Mouse (Mus musculus): ENCODE results near the gene Vps16. TPM values are rescaled to one million over a fixed set of nuclear protein-coding genes. Genes with fewer than 3 reads are reported as not detected.

Vps16 gene
- 15.7 TPM for polyA plus RNA-seq (2014; fragmentation: Illumina TruSeq; extraction: RNeasy Lipid Tissue Mini Kit (QIAGEN cat#74804); ENCODE audit: low read depth, low replicate concordance)

DNA sequence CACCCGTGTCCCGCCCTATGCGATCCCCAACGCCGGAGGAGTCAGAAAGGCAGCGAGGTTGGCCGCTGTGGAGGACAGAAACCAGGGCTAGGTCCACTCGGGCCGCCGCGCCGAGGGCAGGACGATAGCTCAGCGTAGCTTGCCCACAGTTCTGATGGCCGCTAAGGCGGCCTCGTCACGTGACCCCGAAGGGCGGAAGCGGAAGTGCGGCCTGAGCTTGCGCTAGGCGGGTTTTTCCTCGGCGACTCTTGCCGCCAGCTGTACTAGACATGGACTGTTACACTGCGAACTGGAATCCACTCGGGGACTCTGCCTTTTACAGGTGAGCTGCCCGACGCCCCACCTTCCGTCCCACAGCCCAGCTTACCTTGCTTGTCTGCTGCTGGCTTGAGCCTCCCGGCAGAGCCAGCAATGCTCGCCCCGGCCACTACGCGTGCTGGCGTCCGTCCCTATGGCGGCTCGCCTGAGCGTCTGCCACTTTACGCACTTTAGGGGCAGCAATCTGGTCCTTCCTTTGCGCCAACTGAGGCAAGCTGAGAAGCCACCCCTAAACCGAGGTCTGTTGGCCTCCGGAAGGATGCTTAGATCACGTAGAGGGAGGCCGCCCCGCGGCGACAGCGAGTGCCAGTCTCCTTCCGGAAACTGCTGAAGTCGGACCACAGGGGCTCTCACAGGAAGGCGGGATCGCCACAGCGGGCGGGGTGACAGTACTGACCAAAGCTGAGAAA lies at the start of gene Vps16, which contains the start of gene Pced1a:
TSS of gene Vps16 (plus strand) at position 214 of the 728 bp plus-strand sequence.
TSS of gene Pced1a (minus strand) at position 576 of the 728 bp plus-strand sequence.

DNA sequence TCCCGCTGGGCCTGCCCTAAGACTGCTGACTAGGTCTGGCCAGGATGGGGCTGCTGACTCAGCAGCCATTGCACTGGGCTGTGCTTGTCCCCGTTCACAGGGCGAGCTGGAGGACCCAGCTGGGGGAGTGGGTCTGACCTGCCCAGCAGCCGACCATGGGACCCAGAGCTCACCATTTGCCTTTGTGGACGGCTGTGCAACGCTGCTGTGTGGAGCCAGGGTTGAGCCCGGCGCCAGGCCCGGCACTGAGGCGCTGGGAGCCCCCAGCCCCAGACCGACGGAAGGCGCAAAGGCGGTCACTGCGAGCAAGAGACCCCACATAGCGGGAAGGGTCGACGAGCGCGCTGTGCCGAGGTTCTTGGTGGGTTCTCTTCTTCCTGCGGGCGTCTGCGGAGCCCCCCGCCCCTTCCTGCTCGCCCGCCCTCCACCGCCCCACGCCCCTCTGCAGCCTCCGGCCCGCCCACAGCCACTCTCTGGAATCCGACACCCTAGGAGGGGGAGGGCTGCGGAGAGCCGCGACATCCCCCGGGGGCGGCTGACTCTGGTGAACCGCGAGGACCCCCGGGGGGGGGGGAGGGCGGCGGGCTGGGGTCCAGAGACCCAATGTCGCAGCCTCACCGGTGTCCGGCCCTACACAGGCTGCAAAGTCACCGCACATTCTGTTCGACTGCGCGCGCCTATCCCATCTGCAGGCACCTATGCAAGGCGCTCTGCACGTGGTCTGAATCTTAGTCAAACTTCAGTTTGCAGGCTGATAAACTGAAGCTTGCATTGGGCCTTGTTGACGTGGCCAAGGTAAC lies 26.8 kb upstream of the Vps16 start, which contains the start of gene Cpxm1:
TSS of gene Cpxm1 (minus strand) at position 389 of the 800 bp plus-strand sequence.

GRCm38 (mm10) chr2:130404939-130405338 lies 19.2 kb upstream of the Vps16 start, which contains the start of the genes Gm28372 and 1700020A23Rik:
Gene Gm28372 (plus strand): TSS chr2:130405239.
Gene 1700020A23Rik (plus strand): TSS chr2:130405259.

GRCm38 (mm10) chr2:130406178-130406577 lies 18.0 kb upstream of the Vps16 start, which contains the start of gene Tmem239:
Gene Tmem239 (plus strand): TSS chr2:130406478.

GRCm38 (mm10) chr2:130449794-130450433 lies 25.8 kb downstream of the Vps16 start, which contains the start of gene Ptpra:
Gene Ptpra (plus strand): TSS chr2:130450278.

Other genes with a start within 250 kb of the Vps16 start
- gene Snrpb, start 244.9 kb upstream of the Vps16 start, polyA plus RNA-seq (2014; fragmentation: Illumina TruSeq; extraction: RNeasy Lipid Tissue Mini Kit (QIAGEN cat#74804); ENCODE audit: low read depth, low replicate concordance) = 8.1 TPM
- gene Tmc2, start 229.1 kb upstream of the Vps16 start, polyA plus RNA-seq (2014; fragmentation: Illumina TruSeq; extraction: RNeasy Lipid Tissue Mini Kit (QIAGEN cat#74804); ENCODE audit: low read depth, low replicate concordance) = not detected
- gene Nop56, start 149.9 kb upstream of the Vps16 start, polyA plus RNA-seq (2014; fragmentation: Illumina TruSeq; extraction: RNeasy Lipid Tissue Mini Kit (QIAGEN cat#74804); ENCODE audit: low read depth, low replicate concordance) = 27.9 TPM
- gene Idh3b, start 139.8 kb upstream of the Vps16 start, polyA plus RNA-seq (2014; fragmentation: Illumina TruSeq; extraction: RNeasy Lipid Tissue Mini Kit (QIAGEN cat#74804); ENCODE audit: low read depth, low replicate concordance) = 114 TPM
- not detected for gene Ebf4, start 129.2 kb upstream of the Vps16 start, polyA plus RNA-seq (2014; fragmentation: Illumina TruSeq; extraction: RNeasy Lipid Tissue Mini Kit (QIAGEN cat#74804); ENCODE audit: low read depth, low replicate concordance)
- not detected for gene Cpxm1, start 26.8 kb upstream of the Vps16 start, polyA plus RNA-seq (2014; fragmentation: Illumina TruSeq; extraction: RNeasy Lipid Tissue Mini Kit (QIAGEN cat#74804); ENCODE audit: low read depth, low replicate concordance)
- not detected for gene Gm28372, start 19.1 kb upstream of the Vps16 start, polyA plus RNA-seq (2014; fragmentation: Illumina TruSeq; extraction: RNeasy Lipid Tissue Mini Kit (QIAGEN cat#74804); ENCODE audit: low read depth, low replicate concordance)
- gene 1700020A23Rik, start 19.1 kb upstream of the Vps16 start, polyA plus RNA-seq (2014; fragmentation: Illumina TruSeq; extraction: RNeasy Lipid Tissue Mini Kit (QIAGEN cat#74804); ENCODE audit: low read depth, low replicate concordance) = not detected
- gene Tmem239, start 17.9 kb upstream of the Vps16 start, polyA plus RNA-seq (2014; fragmentation: Illumina TruSeq; extraction: RNeasy Lipid Tissue Mini Kit (QIAGEN cat#74804); ENCODE audit: low read depth, low replicate concordance) = not detected
- 5.1 TPM for gene Pced1a, start 362 bp downstream of the Vps16 start, polyA plus RNA-seq (2014; fragmentation: Illumina TruSeq; extraction: RNeasy Lipid Tissue Mini Kit (QIAGEN cat#74804); ENCODE audit: low read depth, low replicate concordance)
- 41.6 TPM for gene Ptpra, start 25.9 kb downstream of the Vps16 start, polyA plus RNA-seq (2014; fragmentation: Illumina TruSeq; extraction: RNeasy Lipid Tissue Mini Kit (QIAGEN cat#74804); ENCODE audit: low read depth, low replicate concordance)
- 2.6 TPM for gene Mrps26, start 139.4 kb downstream of the Vps16 start, polyA plus RNA-seq (2014; fragmentation: Illumina TruSeq; extraction: RNeasy Lipid Tissue Mini Kit (QIAGEN cat#74804); ENCODE audit: low read depth, low replicate concordance)
- not detected for gene Oxt, start 151.8 kb downstream of the Vps16 start, polyA plus RNA-seq (2014; fragmentation: Illumina TruSeq; extraction: RNeasy Lipid Tissue Mini Kit (QIAGEN cat#74804); ENCODE audit: low read depth, low replicate concordance)
- gene Avp, start 158.2 kb downstream of the Vps16 start, polyA plus RNA-seq (2014; fragmentation: Illumina TruSeq; extraction: RNeasy Lipid Tissue Mini Kit (QIAGEN cat#74804); ENCODE audit: low read depth, low replicate concordance) = not detected
- gene Fastkd5, start 205.7 kb downstream of the Vps16 start, polyA plus RNA-seq (2014; fragmentation: Illumina TruSeq; extraction: RNeasy Lipid Tissue Mini Kit (QIAGEN cat#74804); ENCODE audit: low read depth, low replicate concordance) = 16.1 TPM
- 2.9 TPM for gene Ubox5, start 205.7 kb downstream of the Vps16 start, polyA plus RNA-seq (2014; fragmentation: Illumina TruSeq; extraction: RNeasy Lipid Tissue Mini Kit (QIAGEN cat#74804); ENCODE audit: low read depth, low replicate concordance)
- gene Lzts3, start 218.5 kb downstream of the Vps16 start, polyA plus RNA-seq (2014; fragmentation: Illumina TruSeq; extraction: RNeasy Lipid Tissue Mini Kit (QIAGEN cat#74804); ENCODE audit: low read depth, low replicate concordance) = 3.4 TPM
- 18.8 TPM for gene Ddrgk1, start 240.3 kb downstream of the Vps16 start, polyA plus RNA-seq (2014; fragmentation: Illumina TruSeq; extraction: RNeasy Lipid Tissue Mini Kit (QIAGEN cat#74804); ENCODE audit: low read depth, low replicate concordance)
- 20.9 TPM for gene Itpa, start 243.3 kb downstream of the Vps16 start, polyA plus RNA-seq (2014; fragmentation: Illumina TruSeq; extraction: RNeasy Lipid Tissue Mini Kit (QIAGEN cat#74804); ENCODE audit: low read depth, low replicate concordance)

Measured in liver, adult 10 weeks (tissue).